ENCODE assay signal across 12 mouse cellular contexts in genomic region chr9:80374100-80374499, GRCm38 (mm10).
"Had no signal": no experiment of that assay in that cellular context is flagged by ENCODE, and none has a peak within 500 bp of the region (broad histone marks: within the 10 kb centered on the region; RNA-seq: fewer than 3 reads in every experiment).

No protein-coding gene starts in this region.

- H3K4me1 ChIP-seq: liver, embryonic 15.5 days; midbrain, embryonic 15.5 days; neural tube, embryonic 12.5 days had no signal

- DNase-seq: kidney, postnatal 10 days; kidney, postnatal 4 days; lung, adult 2 months; lung, postnatal 36 days; thymus, adult 18-20 months; thymus, postnatal 14 days had no signal

- H3K27ac ChIP-seq: layer of hippocampus, adult 2 months; liver, embryonic 15.5 days; midbrain, embryonic 15.5 days; neural tube, embryonic 12.5 days had no signal

- H3K27me3 ChIP-seq: liver, embryonic 15.5 days; midbrain, embryonic 15.5 days; neural tube, embryonic 12.5 days had no signal

- H3K4me2 ChIP-seq: liver, embryonic 11.5 days; liver, embryonic 15.5 days; midbrain, embryonic 15.5 days; neural tube, embryonic 12.5 days had no signal

- H3K9ac ChIP-seq: liver, embryonic 15.5 days; midbrain, embryonic 15.5 days; neural tube, embryonic 12.5 days had no signal

- H3K4me3 ChIP-seq: layer of hippocampus, adult 2 months; liver, embryonic 15.5 days; midbrain, embryonic 15.5 days; neural tube, embryonic 12.5 days had no signal

- H3K9me3 ChIP-seq: liver, embryonic 15.5 days; midbrain, embryonic 15.5 days; neural tube, embryonic 12.5 days had no signal

- H3K36me3 ChIP-seq: liver, embryonic 15.5 days; midbrain, embryonic 15.5 days; neural tube, embryonic 12.5 days had no signal

- ATAC-seq: lung, postnatal 0 days; midbrain, embryonic 15.5 days had no signal
